Mouse (Mus musculus) lung, adult 2 months (tissue): ENCODE results near the gene Pigq.

ENCODE experiments used
- CTCF ChIP-seq: fragments of 200-500 bp; IDR thresholded peaks from 2 replicates; pipeline ENCODE4 v1.5.1; 2011; ENCODE audit warnings: mild to moderate bottlenecking, low read length, control low read depth; ENCODE audit not compliant: insufficient read depth
- POLR2A ChIP-seq: fragments of 200-500 bp; IDR thresholded peaks from 2 replicates; pipeline ENCODE4 v1.6.1; 2011; ENCODE audit warnings: low read depth, mild to moderate bottlenecking, control low read depth, low read length, borderline replicate concordance; ENCODE audit errors: extremely low read depth

- TF ChIP-seq CTCF, result no peak
- no peak for TF ChIP-seq POLR2A
Observed at GRCm38 (mm10) chr17:25959630-25960467, 15.1 kb upstream of the Pigq start.
